Mouse (Mus musculus) thymus, postnatal 14 days (tissue): ENCODE data around the gene Rasl11b.

Source experiments
- DNase-seq: peaks from one replicate; pipeline ENCODE4 v3.0.0; 2021

The Rasl11b gene

DNA sequence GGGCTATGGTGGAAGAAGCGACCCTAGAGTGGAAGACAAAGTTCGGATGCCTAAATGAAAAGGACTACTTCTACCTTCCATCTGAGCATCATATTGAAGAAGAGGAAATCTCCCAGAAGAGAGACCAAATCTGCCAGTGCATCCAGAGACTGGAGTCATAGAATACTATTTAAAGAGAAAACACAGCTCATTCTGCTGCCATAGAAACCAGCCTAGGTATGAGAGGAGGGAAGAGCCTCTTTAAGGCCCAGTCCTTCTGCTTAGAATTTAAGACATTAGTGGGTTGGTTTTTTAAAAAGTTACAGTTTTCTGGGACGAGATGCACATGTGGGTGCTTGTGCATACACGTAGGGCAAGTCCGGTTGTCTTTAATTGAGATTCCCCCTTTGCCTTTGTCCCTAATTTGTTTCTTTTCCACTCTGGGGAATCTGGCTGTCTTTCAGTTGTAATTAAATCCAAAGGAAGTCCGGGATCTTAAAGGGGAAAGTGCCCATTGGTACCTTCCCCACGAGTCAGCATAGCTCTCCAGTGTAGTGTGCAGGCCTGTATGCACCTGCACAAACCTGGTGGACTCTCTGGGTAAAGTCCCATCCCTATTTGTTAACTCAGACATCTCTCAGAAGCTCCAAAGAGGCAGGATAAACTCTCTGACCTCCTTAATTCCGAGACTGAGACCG lies 5.5 kb upstream of the Rasl11b start:
- DNase-seq = no peak

DNA sequence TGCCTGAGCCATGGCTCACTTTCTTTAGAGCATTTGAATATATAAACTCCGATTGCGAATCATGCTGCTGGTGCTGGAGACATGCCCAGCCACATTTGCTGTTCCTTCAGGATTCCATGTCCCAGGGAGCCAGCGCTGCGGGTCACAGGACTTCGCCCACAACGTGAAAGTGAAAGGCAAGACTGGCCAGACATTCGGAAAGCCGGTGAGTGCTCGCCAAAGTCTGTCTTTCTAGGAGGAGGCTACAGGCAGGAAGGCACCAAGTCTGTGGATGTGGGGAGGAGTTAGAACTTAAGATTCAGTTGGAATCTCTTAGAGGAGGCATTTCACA lies 5.0 kb upstream of the Rasl11b start:
- no peak for DNase-seq

DNA sequence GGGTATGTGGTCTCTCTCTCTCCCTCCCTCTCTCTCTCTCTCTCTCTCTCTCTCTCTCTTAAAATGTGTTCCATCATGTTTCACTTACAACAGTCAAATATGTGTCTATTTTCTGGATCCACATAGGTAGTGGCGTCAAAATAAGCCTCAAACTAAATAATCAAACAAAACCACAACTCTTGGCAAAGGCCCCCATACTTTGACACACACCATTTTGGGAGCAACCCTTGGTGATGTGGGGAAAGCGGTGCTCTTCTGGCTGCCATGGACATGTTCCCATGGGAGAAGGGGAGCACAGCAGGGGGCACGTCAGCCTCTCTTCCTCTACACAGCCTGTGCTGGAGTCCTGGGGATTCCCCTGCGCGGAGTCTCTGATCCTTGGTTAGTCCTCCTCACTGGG lies 4.2 kb upstream of the Rasl11b start:
- no peak for DNase-seq

DNA sequence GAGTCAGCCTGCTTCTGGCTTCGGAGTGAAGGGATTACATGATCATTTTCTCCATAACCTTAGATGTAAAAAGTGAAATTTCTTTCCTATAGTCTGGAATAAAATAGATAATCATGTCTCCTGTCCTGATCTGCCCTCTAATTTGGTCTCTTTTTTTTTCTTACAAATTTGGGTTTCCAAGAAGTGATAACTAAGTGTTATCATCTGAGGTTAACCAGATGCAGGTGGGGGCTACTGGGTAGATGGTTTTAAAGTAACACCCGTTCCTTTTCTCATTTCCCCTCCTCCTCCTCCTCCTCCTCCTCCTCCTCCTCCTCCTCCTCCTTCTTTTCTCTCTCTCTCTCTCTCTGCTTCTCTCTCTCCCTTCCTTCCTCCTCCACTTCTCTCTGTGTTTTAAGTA lies 2.1 kb upstream of the Rasl11b start:
- DNase-seq = no peak

- no peak for DNase-seq
These were observed 1.5 kb upstream of the Rasl11b start for GRCm38 (mm10) chr5:74193626-74194025.

DNA sequence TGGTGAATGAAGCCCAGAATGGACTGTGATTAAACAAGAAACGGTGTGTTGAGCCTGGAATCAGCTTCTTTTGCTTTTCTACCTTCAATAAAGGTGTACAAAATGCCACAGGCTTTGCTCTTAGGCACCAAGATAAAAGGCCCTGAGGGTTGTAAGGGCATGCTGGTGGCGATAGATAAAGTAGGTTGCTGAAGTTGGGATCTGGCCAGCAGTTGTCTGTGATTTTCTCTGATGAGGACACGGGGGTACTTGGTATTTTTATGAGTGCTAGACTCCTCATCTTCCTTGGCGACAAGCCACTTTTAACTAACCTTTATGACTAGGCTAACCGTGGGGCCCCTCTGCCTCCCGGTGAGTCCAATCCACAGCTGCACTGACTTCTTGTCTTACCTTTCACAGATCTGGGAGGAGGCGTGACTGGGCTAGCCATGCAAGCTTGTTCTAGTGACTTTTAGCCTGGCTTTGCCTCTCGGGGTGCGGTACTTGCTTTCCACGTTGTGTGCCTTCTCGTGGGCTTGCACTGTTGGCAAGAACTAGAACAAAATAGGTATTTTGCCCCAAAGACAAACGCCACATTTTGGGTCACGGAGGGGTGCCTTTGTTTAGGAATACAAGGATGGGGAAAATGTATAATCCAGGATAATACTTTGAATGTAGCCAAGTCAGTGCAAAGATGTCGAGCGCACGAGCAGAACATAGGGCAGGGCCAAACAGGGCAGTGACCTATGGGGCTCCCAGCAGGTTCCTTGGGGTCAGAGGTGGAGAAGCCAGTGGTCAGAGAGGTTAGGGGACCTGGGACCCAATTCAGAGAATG lies 852 bp upstream of the Rasl11b start:
- DNase-seq = peak; percentile 27

GRCm38 (mm10) chr5:74195614-74196306 lies 674 bp downstream of the Rasl11b start:
- DNase-seq = peak; percentile 36

DNA sequence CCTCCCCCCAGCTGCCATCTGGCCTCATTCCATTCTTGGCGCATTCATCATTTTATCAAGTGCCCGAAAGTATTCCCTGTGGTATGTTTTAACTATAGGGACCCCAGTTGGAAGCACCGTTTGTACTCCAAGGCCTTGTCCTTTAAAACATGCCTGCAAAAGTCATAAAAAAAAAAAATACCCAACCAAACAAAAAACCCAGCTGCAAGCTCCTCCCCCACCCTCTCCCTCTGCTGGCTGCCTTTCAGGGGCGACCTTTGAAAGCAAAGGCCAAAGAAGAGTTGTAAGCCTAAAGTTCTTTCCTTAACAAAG lies 1.2 kb downstream of the Rasl11b start:
- DNase-seq = peak; percentile 69

DNA sequence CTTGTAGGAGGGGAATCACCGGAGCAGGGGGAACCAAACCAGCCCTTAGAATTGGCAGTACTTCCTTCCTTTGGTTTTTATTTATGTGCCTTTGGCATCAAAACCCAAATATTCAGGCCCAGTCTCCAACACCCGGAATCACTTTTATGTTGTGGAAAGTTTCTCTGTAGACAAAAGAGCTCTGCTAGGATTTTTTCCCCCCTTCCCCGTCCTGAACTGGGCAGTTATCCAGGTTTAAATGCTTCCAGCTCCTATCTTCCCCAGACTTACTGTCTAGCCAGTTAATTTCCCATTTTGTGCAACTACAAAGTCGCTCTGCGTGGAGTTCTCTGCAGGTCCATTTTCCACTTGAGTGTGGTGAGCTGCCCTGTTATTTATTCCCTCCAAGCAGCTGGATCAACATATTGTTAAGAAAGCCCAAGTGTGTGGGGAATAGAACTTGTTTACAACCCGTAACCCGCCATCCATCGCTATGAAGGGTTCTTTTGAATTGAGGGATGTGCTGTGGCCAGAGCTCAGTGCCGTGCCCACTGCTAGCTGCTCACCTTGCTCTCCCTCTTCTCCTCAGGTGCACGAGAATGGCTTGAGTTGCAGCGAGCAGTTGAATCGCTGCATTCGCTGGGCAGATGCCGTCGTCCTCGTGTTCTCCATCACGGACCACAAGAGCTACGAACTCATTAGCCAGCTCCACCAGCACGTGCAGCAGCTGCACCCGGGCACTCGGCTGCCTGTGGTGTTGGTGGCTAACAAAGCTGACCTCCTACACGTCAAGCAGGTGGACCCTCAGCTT lies 2.6 kb downstream of the Rasl11b start:
- no peak for DNase-seq

DNA sequence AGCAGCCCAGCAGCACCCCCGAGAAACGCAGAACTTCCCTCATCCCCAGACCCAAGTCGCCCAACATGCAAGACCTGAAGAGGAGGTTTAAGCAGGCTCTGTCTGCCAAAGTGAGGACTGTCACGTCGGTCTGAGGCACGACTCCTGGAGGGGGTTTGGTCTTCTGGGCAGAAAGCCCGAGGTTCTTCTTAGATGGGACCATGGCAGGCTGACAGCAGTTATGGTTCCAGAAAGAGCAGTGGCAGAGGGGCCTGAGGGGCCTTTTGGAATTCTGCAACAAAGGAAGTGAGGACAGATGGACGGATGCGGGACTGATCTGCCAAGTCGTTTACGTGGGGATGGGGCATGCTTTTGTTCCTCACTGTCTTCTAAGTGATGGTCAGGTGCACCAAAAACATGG lies 3.4 kb downstream of the Rasl11b start:
- DNase-seq = no peak

GRCm38 (mm10) chr5:74199793-74200192 lies 4.7 kb downstream of the Rasl11b start:
- peak; percentile 26 for DNase-seq

DNA sequence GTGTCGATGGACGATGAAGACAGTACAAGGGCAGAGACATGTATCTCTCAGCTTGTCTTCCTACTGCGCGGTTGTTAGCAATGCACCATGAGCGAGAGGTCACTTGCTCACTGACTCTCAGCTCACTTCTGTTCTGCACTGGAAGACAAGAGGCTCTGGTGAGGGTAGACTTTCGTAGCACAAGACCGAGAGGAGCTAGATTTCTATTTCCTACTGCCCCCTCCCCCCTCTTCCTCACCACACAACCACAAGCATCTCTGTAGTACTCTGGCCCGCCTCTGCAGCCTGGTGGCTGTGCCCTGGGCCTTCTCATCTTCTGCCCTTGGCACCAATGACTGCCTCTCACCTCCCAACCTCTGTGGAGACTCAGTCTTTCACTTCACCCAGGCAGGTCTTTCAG lies 5.4 kb downstream of the Rasl11b start:
- peak; percentile 72 for DNase-seq

GRCm38 (mm10) chr5:74201570-74202357 lies 6.7 kb downstream of the Rasl11b start:
- DNase-seq = no peak

DNA sequence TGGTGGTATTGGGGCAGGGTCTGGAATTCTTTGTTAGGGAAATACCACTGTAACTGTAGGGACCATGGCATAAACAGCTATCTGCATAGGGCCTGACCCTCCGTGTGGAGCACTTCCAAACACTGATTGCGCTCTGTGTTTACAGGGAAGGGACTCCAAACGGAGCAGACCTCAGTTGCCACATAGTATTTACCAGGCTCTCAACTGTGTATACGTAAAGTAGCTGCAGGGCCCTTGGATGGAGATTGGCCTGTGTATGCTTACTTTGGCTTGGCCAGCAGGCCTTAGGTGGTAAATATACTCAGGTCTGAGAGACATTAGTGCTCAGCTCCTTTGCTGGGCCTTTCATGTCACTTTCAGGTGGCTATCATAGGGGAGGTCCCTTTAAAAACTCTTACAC lies 7.4 kb downstream of the Rasl11b start:
- no peak for DNase-seq

DNA sequence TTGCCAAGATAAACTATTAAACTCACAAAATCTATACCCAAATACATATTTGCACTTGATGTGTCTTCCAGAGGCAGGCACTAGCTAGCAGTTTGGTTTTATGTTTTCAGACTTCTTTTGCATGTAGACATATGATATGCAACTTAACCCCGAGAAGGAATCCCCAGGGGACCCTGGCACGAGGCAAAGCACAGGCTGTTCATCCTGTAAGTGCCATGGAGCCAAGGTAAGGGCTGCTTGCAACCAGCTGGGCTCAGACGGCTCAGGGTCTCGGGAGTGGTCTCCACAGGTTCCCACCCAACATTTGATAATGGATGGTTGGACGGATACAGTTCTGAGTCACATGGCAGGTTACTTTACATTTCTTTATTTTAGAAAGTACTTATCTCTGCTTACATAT lies 9.4 kb downstream of the Rasl11b start:
- no peak for DNase-seq

GRCm38 (mm10) chr5:74205509-74205908 lies 10.4 kb downstream of the Rasl11b start:
- peak; percentile 15 for DNase-seq

GRCm38 (mm10) chr5:74206038-74206437 lies 11.0 kb downstream of the Rasl11b start:
- DNase-seq = no peak

DNA sequence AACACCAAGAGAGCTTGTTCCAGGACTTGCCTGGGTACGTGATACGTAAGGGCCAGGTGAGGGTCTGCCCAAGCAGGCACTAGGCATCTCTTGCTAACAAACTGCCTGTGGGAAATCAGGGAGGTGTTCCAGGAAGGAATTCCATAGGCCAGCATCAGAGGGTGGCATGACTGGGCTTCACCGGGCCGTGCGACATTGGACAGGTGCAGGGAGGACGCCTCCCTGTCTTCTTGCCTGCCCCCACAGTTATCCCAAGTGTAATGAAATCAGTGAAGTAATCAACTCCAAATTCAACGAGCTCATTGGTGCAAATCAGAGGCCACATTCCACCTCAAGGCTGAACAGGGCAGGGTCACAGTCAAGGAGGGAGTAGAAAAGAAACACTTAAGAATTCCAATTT lies 11.6 kb downstream of the Rasl11b start:
- DNase-seq = no peak

- DNase-seq = no peak
These were observed 12.1 kb downstream of the Rasl11b start for GRCm38 (mm10) chr5:74207209-74207608.

GRCm38 (mm10) chr5:74208438-74208837 lies 13.4 kb downstream of the Rasl11b start:
- no peak for DNase-seq

GRCm38 (mm10) chr5:74209640-74210039 lies 14.6 kb downstream of the Rasl11b start:
- no peak for DNase-seq

- no peak for DNase-seq
These were observed 16.3 kb downstream of the Rasl11b start for GRCm38 (mm10) chr5:74211346-74211745.
